Mouse (Mus musculus): ENCODE measurements at regions not wholly inside any gene's neighbourhood (a gene's known extent, or its start where the extent isn't known, plus 50 kb on each side); places are given as distances from the start of the nearest gene placed in this dataset.

GRCm38 (mm10) chr4:12277949-12278348 lies 106.1 kb upstream of the Fam92a start:
- ATAC-seq (ENCODE audit: extremely low read depth, insufficient number of reproducible peaks, low FRiP score, poor library complexity, severe bottlenecking) (no peak), DNase-seq (ENCODE audit: low spot score) (no peak)
- Histone ChIP-seq H3K4me1 (ENCODE audit: insufficient read depth, low read depth, low read length) (no peaks in the 10 kb centered on the region), H3K9me3 (replicated peaks) (no peaks in the 10 kb centered on the region), H3K36me3 (replicated peaks) (no peaks in the 10 kb centered on the region), H3K27me3 (ENCODE audit: insufficient read depth, low read length) (peaks cover 12% of the 10 kb centered on the region), H3K4me3 (ENCODE audit: low read depth, low read length) (no peak overlapping the region)
- no peak for TF ChIP-seq CTCF (IDR thresholded peaks at IDR 0.05; ENCODE audit: low read depth, low read length)

DNA sequence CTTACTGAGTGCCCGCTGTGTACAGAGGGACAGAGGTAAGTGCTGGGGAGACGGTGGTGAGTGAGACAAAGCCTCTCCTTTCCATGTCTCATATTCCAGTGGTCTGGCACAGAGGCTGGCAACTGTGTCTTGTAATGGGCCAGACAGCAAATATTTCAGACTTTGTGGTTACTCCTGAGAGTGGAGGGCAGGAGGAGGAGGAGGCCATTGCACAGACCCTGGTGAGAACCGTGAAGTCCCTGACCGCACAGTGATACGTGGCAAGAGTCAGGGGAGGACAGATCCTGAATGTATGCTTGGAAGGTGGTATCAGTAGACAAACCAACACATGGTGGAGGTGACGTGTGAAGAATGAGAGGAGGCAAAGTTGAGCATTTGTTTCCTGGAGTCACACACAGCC lies 101.6 kb upstream of the Fam92a start:
- no peak for ATAC-seq (ENCODE audit: extremely low read depth, insufficient number of reproducible peaks, low FRiP score, poor library complexity, severe bottlenecking)
- H3K4me3 ChIP-seq (ENCODE audit: low read depth, low read length), result no peak overlapping the region
- H3K9me3 ChIP-seq (replicated peaks), result no peaks in the 10 kb centered on the region
- peaks cover 12% of the 10 kb centered on the region for H3K27me3 ChIP-seq (ENCODE audit: insufficient read depth, low read length)
- DNase-seq (ENCODE audit: low spot score), result no peak
- no peaks in the 10 kb centered on the region for H3K36me3 ChIP-seq (replicated peaks)
- H3K4me1 ChIP-seq (ENCODE audit: insufficient read depth, low read depth, low read length), result no peaks in the 10 kb centered on the region
- TF ChIP-seq POLR2AphosphoS5 (IDR thresholded peaks at IDR 0.05; ENCODE audit: insufficient replicate concordance, low read depth, low read length) (no peak), TAL1 (conservative IDR thresholded peaks at IDR 0.05; ENCODE audit: low read depth, low read length) (no peak), CTCF (IDR thresholded peaks at IDR 0.05; ENCODE audit: low read depth, low read length) (no peak), GATA1 (IDR thresholded peaks at IDR 0.05; ENCODE audit: borderline replicate concordance, low read length) (no peak), GATA2 (IDR thresholded peaks at IDR 0.05; ENCODE audit: borderline replicate concordance, low read depth, low read length) (no peak)

GRCm38 (mm10) chr4:12272914-12273313 lies 101.1 kb upstream of the Fam92a start:
- Histone ChIP-seq H3K36me3 (replicated peaks) (no peaks in the 10 kb centered on the region), H3K4me3 (ENCODE audit: low read depth, low read length) (no peak overlapping the region), H3K27me3 (ENCODE audit: insufficient read depth, low read length) (peaks cover 12% of the 10 kb centered on the region), H3K4me1 (ENCODE audit: insufficient read depth, low read depth, low read length) (no peaks in the 10 kb centered on the region), H3K9me3 (replicated peaks) (no peaks in the 10 kb centered on the region)
- ATAC-seq (ENCODE audit: extremely low read depth, insufficient number of reproducible peaks, low FRiP score, poor library complexity, severe bottlenecking), result no peak
- TF ChIP-seq TAL1 (conservative IDR thresholded peaks at IDR 0.05; ENCODE audit: low read depth, low read length) (no peak), GATA1 (IDR thresholded peaks at IDR 0.05; ENCODE audit: borderline replicate concordance, low read length) (no peak), POLR2AphosphoS5 (IDR thresholded peaks at IDR 0.05; ENCODE audit: insufficient replicate concordance, low read depth, low read length) (no peak), CTCF (IDR thresholded peaks at IDR 0.05; ENCODE audit: low read depth, low read length) (no peak), GATA2 (IDR thresholded peaks at IDR 0.05; ENCODE audit: borderline replicate concordance, low read depth, low read length) (no peak)
- DNase-seq (ENCODE audit: low spot score), result no peak

GRCm38 (mm10) chr4:12272378-12272777 lies 100.6 kb upstream of the Fam92a start:
- Histone ChIP-seq H3K4me3 (ENCODE audit: low read depth, low read length) (no peak overlapping the region), H3K9me3 (replicated peaks) (no peaks in the 10 kb centered on the region), H3K36me3 (replicated peaks) (no peaks in the 10 kb centered on the region), H3K27me3 (ENCODE audit: insufficient read depth, low read length) (peaks cover 12% of the 10 kb centered on the region), H3K4me1 (ENCODE audit: insufficient read depth, low read depth, low read length) (no peaks in the 10 kb centered on the region)
- DNase-seq (ENCODE audit: low spot score) (no peak), ATAC-seq (ENCODE audit: extremely low read depth, insufficient number of reproducible peaks, low FRiP score, poor library complexity, severe bottlenecking) (no peak)
- no peak for TF ChIP-seq TAL1 (conservative IDR thresholded peaks at IDR 0.05; ENCODE audit: low read depth, low read length)
- TF ChIP-seq CTCF (IDR thresholded peaks at IDR 0.05; ENCODE audit: low read depth, low read length), result no peak
- no peak for TF ChIP-seq POLR2AphosphoS5 (IDR thresholded peaks at IDR 0.05; ENCODE audit: insufficient replicate concordance, low read depth, low read length)
- no peak for TF ChIP-seq GATA2 (IDR thresholded peaks at IDR 0.05; ENCODE audit: borderline replicate concordance, low read depth, low read length)
- no peak for TF ChIP-seq GATA1 (IDR thresholded peaks at IDR 0.05; ENCODE audit: borderline replicate concordance, low read length)

DNA sequence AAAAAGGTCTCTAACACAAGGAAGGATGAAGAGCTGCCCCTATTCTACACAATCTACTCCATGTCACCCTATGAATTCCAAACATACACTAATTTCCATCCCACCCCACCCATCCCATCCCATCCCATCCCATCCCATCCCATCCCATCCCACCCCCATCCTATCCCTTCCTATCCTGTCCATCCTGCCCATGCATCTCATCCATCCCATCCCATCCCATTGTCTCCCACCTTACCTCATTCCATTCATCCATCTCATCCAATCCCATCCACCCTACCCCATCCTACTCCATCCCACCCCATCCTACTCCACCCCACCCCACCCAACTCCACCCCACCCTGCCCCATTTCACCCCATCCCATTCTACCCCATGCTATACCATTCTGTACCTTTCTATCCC lies 91.9 kb upstream of the Fam92a start:
- DNase-seq (ENCODE audit: low spot score) (no peak), ATAC-seq (ENCODE audit: extremely low read depth, insufficient number of reproducible peaks, low FRiP score, poor library complexity, severe bottlenecking) (no peak)
- Histone ChIP-seq H3K36me3 (replicated peaks) (no peaks in the 10 kb centered on the region), H3K4me3 (ENCODE audit: low read depth, low read length) (no peak overlapping the region), H3K27me3 (ENCODE audit: insufficient read depth, low read length) (no peaks in the 10 kb centered on the region), H3K4me1 (ENCODE audit: insufficient read depth, low read depth, low read length) (no peaks in the 10 kb centered on the region), H3K9me3 (replicated peaks) (no peaks in the 10 kb centered on the region)
- no peak for TF ChIP-seq CTCF (IDR thresholded peaks at IDR 0.05; ENCODE audit: low read depth, low read length)

- H3K9me3 ChIP-seq (replicated peaks), result no peaks in the 10 kb centered on the region
- TF ChIP-seq GATA2 (IDR thresholded peaks at IDR 0.05; ENCODE audit: borderline replicate concordance, low read depth, low read length) (no peak), GATA1 (IDR thresholded peaks at IDR 0.05; ENCODE audit: borderline replicate concordance, low read length) (no peak), TAL1 (conservative IDR thresholded peaks at IDR 0.05; ENCODE audit: low read depth, low read length) (no peak), CTCF (IDR thresholded peaks at IDR 0.05; ENCODE audit: low read depth, low read length) (no peak), POLR2AphosphoS5 (IDR thresholded peaks at IDR 0.05; ENCODE audit: insufficient replicate concordance, low read depth, low read length) (no peak)
- H3K4me3 ChIP-seq (ENCODE audit: low read depth, low read length), result no peak overlapping the region
- no peaks in the 10 kb centered on the region for H3K27me3 ChIP-seq (ENCODE audit: insufficient read depth, low read length)
- H3K36me3 ChIP-seq (replicated peaks), result no peaks in the 10 kb centered on the region
- no peaks in the 10 kb centered on the region for H3K4me1 ChIP-seq (ENCODE audit: insufficient read depth, low read depth, low read length)
- ATAC-seq (ENCODE audit: extremely low read depth, insufficient number of reproducible peaks, low FRiP score, poor library complexity, severe bottlenecking) (no peak), DNase-seq (ENCODE audit: low spot score) (no peak)
Measured at GRCm38 (mm10) chr4:12263197-12263596, 91.4 kb upstream of the Fam92a start.

DNA sequence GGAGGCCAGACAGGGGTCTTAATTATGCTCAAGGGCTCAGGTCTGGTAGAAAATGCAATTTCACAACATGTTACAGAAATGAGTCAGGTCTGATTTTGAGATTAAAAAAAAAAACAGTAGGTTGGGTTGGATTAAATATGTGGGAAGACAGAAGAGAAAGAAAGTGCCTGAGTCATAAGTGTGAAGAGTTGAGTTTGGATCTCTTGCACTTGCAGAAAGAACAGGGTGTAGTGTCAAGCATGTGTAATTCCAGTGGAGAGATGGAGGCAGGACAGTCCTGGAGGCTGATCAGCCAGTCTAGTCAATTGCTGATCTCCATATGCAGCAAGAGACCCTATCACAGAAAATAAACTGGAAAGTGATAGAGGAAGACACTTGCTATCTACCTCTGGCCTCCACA lies 76.2 kb upstream of the Fam92a start:
- H3K9me3 ChIP-seq (replicated peaks), result no peaks in the 10 kb centered on the region
- no peak for TF ChIP-seq GATA2 (IDR thresholded peaks at IDR 0.05; ENCODE audit: borderline replicate concordance, low read depth, low read length)
- TF ChIP-seq CTCF (IDR thresholded peaks at IDR 0.05; ENCODE audit: low read depth, low read length), result no peak
- no peak for TF ChIP-seq POLR2AphosphoS5 (IDR thresholded peaks at IDR 0.05; ENCODE audit: insufficient replicate concordance, low read depth, low read length)
- TF ChIP-seq GATA1 (IDR thresholded peaks at IDR 0.05; ENCODE audit: borderline replicate concordance, low read length), result no peak
- no peak for TF ChIP-seq TAL1 (conservative IDR thresholded peaks at IDR 0.05; ENCODE audit: low read depth, low read length)
- no peaks in the 10 kb centered on the region for H3K27me3 ChIP-seq (ENCODE audit: insufficient read depth, low read length)
- DNase-seq (ENCODE audit: low spot score), result no peak
- H3K36me3 ChIP-seq (replicated peaks), result no peaks in the 10 kb centered on the region
- no peak overlapping the region for H3K4me3 ChIP-seq (ENCODE audit: low read depth, low read length)
- H3K4me1 ChIP-seq (ENCODE audit: insufficient read depth, low read depth, low read length), result no peaks in the 10 kb centered on the region
- ATAC-seq (ENCODE audit: extremely low read depth, insufficient number of reproducible peaks, low FRiP score, poor library complexity, severe bottlenecking), result no peak
